Mouse (Mus musculus) hindbrain, embryonic 15.5 days (tissue): ENCODE measurements around the gene Ston1. TPM values are rescaled to one million over a fixed set of nuclear protein-coding genes. Genes with fewer than 3 reads are reported as not detected.
A peak's percentile ranks its signal among the peaks of the same experiment; 100 is the strongest.

Source experiments
- ATAC-seq: fragments of 200-750 bp; cut with Nextera tagmentation; 2 replicates; pipeline ENCODE4 v1.8.0; 2017; ENCODE audit warnings: low read depth, moderate number of reproducible peaks, moderate TSS enrichment; ENCODE audit not compliant: low FRiP score
- H3K27ac ChIP-seq: fragments of 300-500 bp; sonication (generic); replicated peaks from 2 replicates; pipeline ENCODE4 v1.5.1; 2015; ENCODE audit warnings: mild to moderate bottlenecking, inconsistent platforms
- H3K27me3 ChIP-seq: fragments of 300-500 bp; sonication (generic); 2 replicates; pipeline ENCODE4 v1.6.1; 2015; ENCODE audit warnings: control low read depth, inconsistent platforms
- H3K36me3 ChIP-seq: fragments of 300-500 bp; sonication (generic); 2 replicates; pipeline ENCODE4 v1.6.1; 2015; ENCODE audit warnings: control low read depth, inconsistent platforms
- H3K4me1 ChIP-seq: fragments of 300-500 bp; sonication (generic); replicated peaks from 2 replicates; pipeline ENCODE4 v1.6.1; 2015; ENCODE audit warnings: control low read depth, inconsistent platforms
- H3K4me2 ChIP-seq: fragments of 300-500 bp; sonication (generic); 2 replicates; pipeline ENCODE4 v1.6.1; 2015; ENCODE audit warnings: moderate library complexity, mild to moderate bottlenecking, inconsistent platforms
- H3K4me3 ChIP-seq: fragments of 300-500 bp; sonication (generic); 2 replicates; pipeline ENCODE4 v1.5.1; 2015; ENCODE audit warnings: mild to moderate bottlenecking, inconsistent platforms
- H3K9ac ChIP-seq: fragments of 300-500 bp; sonication (generic); 2 replicates; pipeline ENCODE4 v1.6.1; 2015; ENCODE audit warnings: inconsistent platforms
- H3K9me3 ChIP-seq: fragments of 300-500 bp; sonication (generic); 2 replicates; pipeline ENCODE4 v1.6.1; 2016; ENCODE audit warnings: control low read depth, inconsistent platforms
- WGBS: fragments of 180-500 bp; shearing (Covaris S2); methylation state at CpG from one replicate; pipeline ENCODE4 v1.1.7; 2015; 5-methylcytosine and 5-hydroxymethylcytosine counted together
- polyA plus RNA-seq: library from polyadenylated mRNA; unstranded; fragments of >200 nt; fragmentation: Nextera tagmentation; extraction: Ambion mirVana; gene quantifications from 2 replicates; pipeline ENCODE4 v1.2.1, GENCODE M21; 2015

The Ston1 gene
- polyA plus RNA-seq, 1 experiment from 2014 or later, result 1.7 TPM

DNA sequence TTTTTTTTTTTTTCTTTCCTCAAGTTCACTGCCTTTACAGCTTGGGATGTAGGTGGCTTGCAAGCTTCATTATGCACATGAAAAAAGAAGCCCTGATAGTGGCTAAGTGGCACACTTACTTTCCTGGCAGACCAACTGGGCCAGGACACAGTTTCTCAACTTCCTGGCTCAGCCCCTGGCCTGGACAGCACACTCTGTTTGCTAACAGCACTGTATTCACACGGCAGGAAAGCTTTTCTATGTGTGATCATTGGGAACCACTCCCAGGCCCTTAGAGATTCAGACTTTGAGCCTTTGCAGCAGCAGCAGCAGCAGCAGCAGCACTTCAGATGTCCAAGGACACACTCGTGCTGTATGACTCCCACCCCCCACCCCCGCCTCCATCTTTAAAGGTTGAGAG lies 16.8 kb downstream of the Ston1 start:
- Histone ChIP-seq H3K36me3 (no peaks in the 10 kb centered on the region), H3K27ac (no peak overlapping the region), H3K4me2 (no peak overlapping the region), H3K9me3 (no peaks in the 10 kb centered on the region), H3K27me3 (no peaks in the 10 kb centered on the region), H3K4me1 (no peaks in the 10 kb centered on the region), H3K4me3 (no peak overlapping the region), H3K9ac (no peak overlapping the region)
- 62% methylated on average over 3 of the region's 3 CpGs for WGBS
- peak; percentile 54; the same call in 1 of the 2 replicates for ATAC-seq

DNA sequence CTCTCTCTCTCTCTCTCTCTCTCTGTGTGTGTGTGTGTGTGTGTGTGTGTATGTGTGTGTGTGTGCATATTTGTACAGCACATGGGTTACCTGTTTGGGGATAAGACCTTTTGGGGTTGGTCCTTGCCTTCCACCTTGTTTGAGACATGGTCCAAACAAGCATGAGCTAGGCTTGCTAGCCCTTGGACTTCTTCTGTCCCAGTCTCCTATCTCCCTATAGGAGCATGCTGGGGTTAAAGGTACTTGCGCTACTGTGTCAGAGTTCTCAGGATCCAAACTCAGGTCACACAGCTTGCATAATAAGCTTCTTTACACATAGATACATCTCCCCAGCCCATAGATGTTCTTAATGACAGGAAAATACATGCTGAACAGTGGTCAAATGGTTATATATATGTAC lies 17.2 kb downstream of the Ston1 start:
- H3K9me3 ChIP-seq, result no peaks in the 10 kb centered on the region
- no peak overlapping the region for H3K4me3 ChIP-seq
- no peak overlapping the region for H3K9ac ChIP-seq
- no peaks in the 10 kb centered on the region for H3K27me3 ChIP-seq
- H3K36me3 ChIP-seq, result no peaks in the 10 kb centered on the region
- ATAC-seq, result no peak
- H3K27ac ChIP-seq, result no peak overlapping the region
- WGBS, result 95% methylated on average over 1 of the region's 1 CpGs
- H3K4me2 ChIP-seq, result no peak overlapping the region
- H3K4me1 ChIP-seq, result no peaks in the 10 kb centered on the region

DNA sequence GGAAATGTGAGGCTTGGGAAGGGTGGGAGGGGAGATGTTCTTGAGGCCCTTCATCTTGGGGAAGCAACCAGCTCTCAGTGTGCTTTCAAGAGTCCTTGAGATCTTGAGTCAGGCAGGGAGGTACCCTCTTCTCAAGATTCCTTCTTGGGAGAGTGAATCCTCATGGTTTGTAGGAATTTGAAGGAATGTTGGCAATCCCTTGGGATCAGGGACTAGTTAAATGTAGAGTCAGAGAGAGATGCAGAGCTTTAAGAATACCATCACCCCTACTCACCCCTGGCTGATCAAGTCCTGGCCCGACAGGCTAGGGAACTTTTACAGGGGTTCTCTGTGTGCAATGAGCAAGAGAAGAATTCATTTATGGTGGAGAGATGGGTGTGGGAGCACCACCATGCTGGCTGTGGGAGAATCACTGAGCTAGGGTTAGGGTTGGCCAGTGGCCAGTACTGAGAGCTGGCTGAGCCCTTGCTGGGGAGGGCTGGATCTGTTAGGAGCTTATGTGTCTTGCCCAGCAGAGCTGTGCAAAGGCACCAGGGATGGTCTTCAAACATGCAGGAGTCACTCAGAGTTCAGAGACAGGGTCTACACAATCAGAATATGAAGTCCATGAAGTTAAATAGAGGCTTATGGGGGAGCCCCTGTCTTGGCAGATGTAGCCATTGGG lies 18.1 kb downstream of the Ston1 start:
- no peak overlapping the region for H3K4me3 ChIP-seq
- no peak overlapping the region for H3K4me2 ChIP-seq
- ATAC-seq, result no peak; the same call in 1 of the 2 replicates
- no peaks in the 10 kb centered on the region for H3K9me3 ChIP-seq
- H3K4me1 ChIP-seq, result no peaks in the 10 kb centered on the region
- no peaks in the 10 kb centered on the region for H3K36me3 ChIP-seq
- H3K27me3 ChIP-seq, result no peaks in the 10 kb centered on the region
- no peak overlapping the region for H3K9ac ChIP-seq
- no peak overlapping the region for H3K27ac ChIP-seq
- WGBS, result 87% methylated on average over 1 of the region's 1 CpGs

DNA sequence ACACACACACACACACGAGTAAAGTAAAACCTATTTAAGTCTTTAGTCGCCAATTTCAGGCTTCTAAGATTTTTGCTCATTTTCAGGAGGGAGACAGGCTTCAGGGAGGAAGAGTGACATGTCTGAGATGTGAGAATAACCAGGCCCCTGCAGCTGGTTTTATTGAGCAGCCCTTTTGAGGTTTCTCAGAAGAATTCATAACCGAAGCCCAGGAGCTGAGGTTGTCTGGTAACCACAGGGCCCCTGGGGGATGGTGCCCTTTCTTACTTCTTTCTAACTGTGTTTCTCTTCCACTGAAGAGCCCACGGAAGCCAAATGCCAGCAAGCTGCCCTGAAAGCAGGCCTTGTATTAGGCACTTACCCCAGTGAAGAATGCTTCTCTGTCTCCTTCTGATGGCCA lies 23.5 kb downstream of the Ston1 start:
- H3K4me3 ChIP-seq, result no peak overlapping the region
- ATAC-seq, result no peak
- 92% methylated on average over 4 of the region's 4 CpGs for WGBS

DNA sequence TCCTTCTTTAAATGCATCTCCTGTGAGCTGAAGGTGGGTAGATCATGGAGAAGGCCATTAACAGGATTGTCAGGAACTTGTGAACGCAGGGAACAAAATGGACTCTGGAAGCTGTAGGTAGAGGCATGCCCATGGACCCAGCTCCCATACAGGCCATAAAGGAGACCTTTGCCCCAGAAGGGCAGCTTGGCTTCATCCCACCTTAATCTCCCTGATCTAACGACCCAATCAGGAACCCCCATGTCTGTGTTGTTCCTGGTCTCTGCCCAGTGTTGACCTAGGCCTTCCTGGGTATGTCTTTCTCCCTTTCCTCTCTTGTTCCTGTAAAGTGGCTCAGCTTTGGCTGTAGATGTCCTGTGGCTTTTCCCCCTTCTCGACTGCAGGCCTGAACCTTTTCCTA lies 23.9 kb downstream of the Ston1 start:
- Histone ChIP-seq H3K9me3 (no peaks in the 10 kb centered on the region), H3K4me3 (no peak overlapping the region), H3K4me2 (no peak overlapping the region), H3K36me3 (no peaks in the 10 kb centered on the region), H3K9ac (no peak overlapping the region), H3K27me3 (no peaks in the 10 kb centered on the region), H3K4me1 (no peaks in the 10 kb centered on the region), H3K27ac (no peak overlapping the region)
- ATAC-seq, result no peak
- 91% methylated on average over 3 of the region's 3 CpGs for WGBS

More for the DNA sequence above, 23.5 kb downstream of the Ston1 start:
- no peaks in the 10 kb centered on the region for H3K27me3 ChIP-seq
- H3K27ac ChIP-seq, result no peak overlapping the region
- H3K9me3 ChIP-seq, result no peaks in the 10 kb centered on the region
- no peak overlapping the region for H3K4me2 ChIP-seq
- no peaks in the 10 kb centered on the region for H3K36me3 ChIP-seq
- H3K4me1 ChIP-seq, result no peaks in the 10 kb centered on the region
- no peak overlapping the region for H3K9ac ChIP-seq

DNA sequence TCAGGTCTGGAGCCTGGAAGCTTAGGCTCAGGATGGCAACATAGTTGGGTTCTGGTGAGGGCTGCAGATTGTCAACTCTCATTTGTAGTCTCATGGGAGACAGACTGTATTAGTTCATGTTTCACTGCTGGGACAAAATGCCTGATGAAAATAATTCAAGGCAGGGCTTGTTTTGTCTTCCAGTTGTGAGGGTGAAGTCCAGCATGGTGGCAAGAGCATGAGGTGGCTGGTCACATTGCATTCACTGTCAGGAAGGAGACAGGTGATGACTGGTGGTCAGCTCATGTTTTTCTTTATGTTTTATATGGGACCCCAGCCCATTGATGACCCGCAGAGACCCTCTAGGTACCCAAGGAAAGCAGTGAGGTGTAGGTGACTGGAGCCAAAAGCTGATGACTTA lies 25.2 kb downstream of the Ston1 start:
- Histone ChIP-seq H3K4me1 (no peaks in the 10 kb centered on the region), H3K9me3 (no peaks in the 10 kb centered on the region), H3K27me3 (no peaks in the 10 kb centered on the region), H3K4me3 (no peak overlapping the region), H3K9ac (no peak overlapping the region), H3K4me2 (no peak overlapping the region), H3K36me3 (no peaks in the 10 kb centered on the region), H3K27ac (no peak overlapping the region)
- WGBS, result 100% methylated on average over 1 of the region's 1 CpGs
- ATAC-seq, result no peak

DNA sequence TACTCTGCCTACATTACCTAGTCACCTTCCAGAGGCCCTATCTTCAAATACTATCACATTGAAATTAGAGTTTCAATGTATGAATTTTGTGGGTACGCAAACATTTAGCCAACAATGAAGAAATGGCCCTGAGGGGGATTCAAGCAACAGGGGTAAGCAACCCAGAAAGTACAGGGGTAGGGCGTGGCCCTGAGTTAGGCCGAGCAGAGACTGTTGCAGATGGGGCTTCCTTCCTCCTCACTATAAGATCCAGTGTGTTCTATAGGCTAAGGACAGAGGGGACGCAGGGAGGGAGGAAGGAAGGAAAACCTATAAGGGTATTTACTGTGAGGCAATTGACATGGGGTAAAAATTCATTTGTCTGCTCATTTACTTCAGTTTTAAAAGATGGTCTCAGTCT lies 26.9 kb downstream of the Ston1 start:
- Histone ChIP-seq H3K9me3 (no peaks in the 10 kb centered on the region), H3K4me1 (peaks cover 7% of the 10 kb centered on the region), H3K4me2 (no peak overlapping the region), H3K27ac (no peak overlapping the region), H3K27me3 (no peaks in the 10 kb centered on the region), H3K9ac (no peak overlapping the region), H3K4me3 (no peak overlapping the region), H3K36me3 (no peaks in the 10 kb centered on the region)
- 93% methylated on average over 4 of the region's 4 CpGs for WGBS
- ATAC-seq, result no peak

DNA sequence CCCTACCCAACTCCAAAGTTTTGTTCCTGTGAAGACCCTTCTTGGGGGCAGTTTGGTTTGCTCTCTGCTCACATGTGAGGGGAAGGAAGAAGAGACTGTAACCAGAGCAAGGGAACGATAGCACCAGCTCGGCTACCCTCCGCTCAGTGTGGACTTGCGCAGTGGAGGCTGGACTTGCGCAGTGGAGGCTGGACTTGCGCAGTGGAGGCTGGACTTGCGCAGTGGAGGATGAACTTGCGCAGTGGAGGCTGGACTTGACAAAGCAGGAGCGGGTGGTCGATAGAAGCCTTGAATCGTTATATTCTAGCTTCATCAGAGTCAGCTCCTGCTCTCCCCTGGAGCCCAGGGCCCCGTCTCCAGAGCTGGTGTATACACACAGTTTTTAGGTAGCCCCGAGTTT lies 27.9 kb downstream of the Ston1 start:
- Histone ChIP-seq H3K4me2 (no peak overlapping the region), H3K27ac (no peak overlapping the region), H3K4me3 (no peak overlapping the region), H3K4me1 (peaks cover 16% of the 10 kb centered on the region), H3K9me3 (no peaks in the 10 kb centered on the region), H3K27me3 (no peaks in the 10 kb centered on the region), H3K36me3 (no peaks in the 10 kb centered on the region), H3K9ac (no peak overlapping the region)
- WGBS, result 92% methylated on average over 13 of the region's 13 CpGs
- no peak for ATAC-seq

DNA sequence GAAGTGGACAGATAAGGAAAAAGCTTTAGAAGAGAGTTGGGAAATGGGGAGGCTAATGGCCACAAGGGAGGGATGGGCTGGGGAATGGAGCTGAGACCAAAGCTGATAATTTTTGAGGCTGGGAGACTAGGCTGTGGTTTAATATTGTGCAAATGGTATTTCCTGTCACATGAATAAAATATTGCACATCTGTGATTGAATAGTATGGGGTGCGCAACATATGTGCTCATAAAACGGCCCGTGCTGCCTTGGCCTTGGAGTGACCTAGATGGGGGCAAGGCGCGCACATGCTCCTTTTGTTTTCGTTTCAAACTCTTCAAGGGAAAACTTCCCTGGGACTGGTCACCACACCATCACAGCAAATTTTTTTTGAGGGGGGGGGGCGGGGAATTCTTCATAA lies 28.4 kb downstream of the Ston1 start:
- ATAC-seq, result no peak
- peaks cover 22% of the 10 kb centered on the region for H3K4me1 ChIP-seq
- no peaks in the 10 kb centered on the region for H3K27me3 ChIP-seq
- H3K4me2 ChIP-seq, result no peak overlapping the region
- H3K9me3 ChIP-seq, result no peaks in the 10 kb centered on the region
- no peak overlapping the region for H3K27ac ChIP-seq
- H3K36me3 ChIP-seq, result no peaks in the 10 kb centered on the region
- H3K9ac ChIP-seq, result no peak overlapping the region
- 73% methylated on average over 7 of the region's 7 CpGs for WGBS
- H3K4me3 ChIP-seq, result no peak overlapping the region

DNA sequence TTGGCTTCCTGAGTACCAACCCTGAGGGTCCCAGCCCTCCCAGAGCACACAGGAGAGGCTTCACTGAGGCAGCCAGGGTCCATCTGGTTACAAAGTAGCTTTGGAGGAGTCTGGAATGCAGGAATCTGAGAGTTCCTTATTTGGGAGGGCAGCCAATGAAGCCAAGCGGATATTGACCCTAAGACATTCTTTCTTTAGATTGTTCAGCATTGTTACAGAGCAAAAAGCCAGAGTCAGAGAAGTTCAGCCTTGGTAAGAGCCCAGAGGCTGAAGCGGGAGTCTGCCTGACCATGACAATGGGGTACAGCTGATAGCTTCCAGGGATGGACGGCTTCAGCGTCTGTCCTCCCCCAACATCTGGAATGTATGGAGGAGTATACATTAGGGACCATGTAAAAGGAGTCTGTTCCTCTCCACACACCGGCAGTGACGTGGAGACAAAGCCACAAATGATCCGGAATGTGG lies 28.9 kb downstream of the Ston1 start:
- no peaks in the 10 kb centered on the region for H3K9me3 ChIP-seq
- H3K27ac ChIP-seq, result no peak overlapping the region
- 29% methylated on average over 7 of the region's 7 CpGs for WGBS
- H3K4me2 ChIP-seq, result no peak overlapping the region; the same call in 1 of the 2 replicates
- no peaks in the 10 kb centered on the region for H3K27me3 ChIP-seq
- H3K36me3 ChIP-seq, result no peaks in the 10 kb centered on the region
- H3K4me1 ChIP-seq, result peaks cover 22% of the 10 kb centered on the region
- no peak overlapping the region for H3K4me3 ChIP-seq
- H3K9ac ChIP-seq, result no peak overlapping the region
- ATAC-seq, result no peak

DNA sequence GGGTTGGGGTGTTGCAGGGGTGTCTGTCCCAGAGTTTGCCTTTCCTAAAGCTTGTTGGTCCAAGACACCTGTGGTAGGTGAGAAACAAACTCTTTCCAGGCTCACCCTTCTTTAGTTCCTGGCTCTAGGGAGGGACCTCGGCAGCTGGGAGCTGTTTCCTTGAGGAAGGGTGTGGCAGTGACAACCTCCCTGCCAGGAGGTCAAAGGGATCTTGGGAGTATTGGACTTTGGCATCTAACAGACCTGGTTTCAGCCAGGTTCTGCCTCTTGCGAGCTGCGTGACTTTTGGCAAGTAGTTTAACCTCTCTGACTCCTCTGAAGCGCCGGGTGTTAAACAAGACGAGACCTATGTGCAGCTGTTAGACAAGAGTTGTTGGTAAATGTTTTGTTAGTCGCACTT lies 29.7 kb downstream of the Ston1 start:
- Histone ChIP-seq H3K4me3 (no peak overlapping the region), H3K27ac (no peak overlapping the region), H3K4me1 (peaks cover 22% of the 10 kb centered on the region), H3K9me3 (no peaks in the 10 kb centered on the region), H3K27me3 (no peaks in the 10 kb centered on the region), H3K36me3 (no peaks in the 10 kb centered on the region), H3K9ac (no peak overlapping the region), H3K4me2 (no peak overlapping the region)
- ATAC-seq, result no peak
- 83% methylated on average over 7 of the region's 7 CpGs for WGBS

DNA sequence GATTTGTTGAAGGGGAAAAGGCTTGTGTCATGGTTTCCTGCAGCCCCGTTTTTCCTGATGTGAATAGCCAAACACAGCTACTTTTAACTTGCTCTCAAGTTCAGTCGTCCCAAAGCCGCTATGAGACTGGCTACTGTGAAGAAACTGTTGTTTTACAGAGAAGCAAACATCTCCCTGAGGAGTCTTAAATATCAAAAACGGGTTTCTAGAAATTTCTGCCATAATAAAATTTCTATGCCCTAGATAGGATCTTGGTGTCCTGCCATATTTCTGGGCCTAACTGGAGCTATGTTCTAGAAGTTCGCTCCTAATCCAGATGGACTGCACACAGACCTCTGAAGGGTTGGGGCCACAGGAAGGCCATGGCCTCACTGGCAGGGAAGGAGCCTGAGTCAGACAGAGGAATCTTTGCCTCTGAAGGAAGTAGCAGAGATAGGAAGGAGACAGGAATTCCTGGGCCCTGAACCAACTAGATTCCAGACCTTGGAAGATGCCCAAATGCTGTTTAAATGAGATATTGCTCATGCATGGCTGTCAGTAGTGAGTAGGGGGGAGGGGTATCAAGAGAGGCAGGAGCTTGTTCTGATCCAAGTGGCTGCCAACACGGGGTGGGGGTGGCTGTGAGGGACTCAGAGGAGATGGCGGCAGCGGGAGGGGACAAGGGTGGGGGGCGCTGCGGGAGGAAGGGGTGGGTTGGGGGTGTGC lies 31.3 kb downstream of the Ston1 start:
- Histone ChIP-seq H3K27me3 (no peaks in the 10 kb centered on the region), H3K36me3 (no peaks in the 10 kb centered on the region), H3K4me3 (no peak overlapping the region), H3K9me3 (no peaks in the 10 kb centered on the region), H3K27ac (peak overlapping the region; percentile 84), H3K4me2 (no peak overlapping the region), H3K9ac (no peak overlapping the region), H3K4me1 (peaks cover 22% of the 10 kb centered on the region)
- WGBS, result 45% methylated on average over 10 of the region's 10 CpGs
- ATAC-seq, result peak; percentile 65
